Mouse (Mus musculus): ENCODE data around the gene Cox8b. TPM values are rescaled to one million over a fixed set of nuclear protein-coding genes. Genes with fewer than 3 reads are reported as not detected.

The Cox8b gene
- polyA plus RNA-seq, 1 experiment from 2014 or later = 0.53 TPM

GRCm38 (mm10) chr7:140938436-140938835 is 38.2 kb upstream of the Cox8b start:
- no peak for ATAC-seq
- WGBS = 63% methylated on average over 3 of the region's 3 CpGs
- Histone ChIP-seq H3K27me3 (replicated peaks; ENCODE audit: control insufficient read depth, insufficient read depth, low read length) (no peaks in the 10 kb centered on the region), H3K4me3 (ENCODE audit: low read depth, low read length) (no peak overlapping the region), H3K4me1 (replicated peaks; ENCODE audit: control insufficient read depth, insufficient read depth, low read length) (peaks cover 14% of the 10 kb centered on the region), H3K36me3 (ENCODE audit: control insufficient read depth, insufficient read depth) (no peaks in the 10 kb centered on the region), H3K4me2 (replicated peaks; ENCODE audit: low read depth) (no peak overlapping the region), H3K9ac (ENCODE audit: low read depth, low read length) (no peak overlapping the region), H3K9me3 (ENCODE audit: control insufficient read depth) (no peaks in the 10 kb centered on the region), H3K27ac (ENCODE audit: low read depth, low read length) (no peak overlapping the region)
- peak; percentile 69 for TF ChIP-seq CTCF (IDR thresholded peaks at IDR 0.05; ENCODE audit: low read depth)

GRCm38 (mm10) chr7:140927181-140927580 is 26.9 kb upstream of the Cox8b start:
- no peak for TF ChIP-seq CTCF (IDR thresholded peaks at IDR 0.05; ENCODE audit: low read depth)

GRCm38 (mm10) chr7:140923070-140923775 is 23.0 kb upstream of the Cox8b start:
- H3K4me1 ChIP-seq (replicated peaks; ENCODE audit: control insufficient read depth, insufficient read depth, low read length) = peaks cover 6% of the 10 kb centered on the region; the same call in 1 of the 2 replicates
- no peak overlapping the region; the same call in 1 of the 2 replicates for H3K27ac ChIP-seq (ENCODE audit: low read depth, low read length)
- H3K27me3 ChIP-seq (replicated peaks; ENCODE audit: control insufficient read depth, insufficient read depth, low read length) = peaks cover 6% of the 10 kb centered on the region; the same call in 1 of the 2 replicates
- no peaks in the 10 kb centered on the region for H3K9me3 ChIP-seq (ENCODE audit: control insufficient read depth)
- WGBS = 16% methylated on average over 30 of the region's 30 CpGs
- H3K36me3 ChIP-seq (ENCODE audit: control insufficient read depth, insufficient read depth) = peaks cover 34% of the 10 kb centered on the region
- peak overlapping the region; percentile 50 for H3K4me3 ChIP-seq (ENCODE audit: low read depth, low read length)
- H3K4me2 ChIP-seq (replicated peaks; ENCODE audit: low read depth) = peak overlapping the region; percentile 76
- TF ChIP-seq CTCF (IDR thresholded peaks at IDR 0.05; ENCODE audit: low read depth) = no peak
- ATAC-seq = no peak
- peak overlapping the region; percentile 40; the same call in 1 of the 2 replicates for H3K9ac ChIP-seq (ENCODE audit: low read depth, low read length)

More at GRCm38 (mm10) chr7:140927181-140927580, 26.9 kb upstream of the Cox8b start:
- WGBS = 77% methylated on average over 6 of the region's 6 CpGs
- Histone ChIP-seq H3K36me3 (ENCODE audit: control insufficient read depth, insufficient read depth) (peaks cover 47% of the 10 kb centered on the region), H3K27ac (ENCODE audit: low read depth, low read length) (no peak overlapping the region), H3K4me3 (ENCODE audit: low read depth, low read length) (no peak overlapping the region), H3K27me3 (replicated peaks; ENCODE audit: control insufficient read depth, insufficient read depth, low read length) (peaks cover 2% of the 10 kb centered on the region; the same call in 1 of the 2 replicates), H3K9ac (ENCODE audit: low read depth, low read length) (no peak overlapping the region), H3K4me1 (replicated peaks; ENCODE audit: control insufficient read depth, insufficient read depth, low read length) (peaks cover 3% of the 10 kb centered on the region; the same call in 1 of the 2 replicates), H3K4me2 (replicated peaks; ENCODE audit: low read depth) (no peak overlapping the region), H3K9me3 (ENCODE audit: control insufficient read depth) (no peaks in the 10 kb centered on the region)
- ATAC-seq = no peak

GRCm38 (mm10) chr7:140922398-140923069 is 22.3 kb upstream of the Cox8b start:
- peak overlapping the region; percentile 86 for H3K27ac ChIP-seq (ENCODE audit: low read depth, low read length)
- H3K9ac ChIP-seq (ENCODE audit: low read depth, low read length) = peak overlapping the region; percentile 40
- H3K4me1 ChIP-seq (replicated peaks; ENCODE audit: control insufficient read depth, insufficient read depth, low read length) = peaks cover 6% of the 10 kb centered on the region; the same call in 1 of the 2 replicates
- H3K36me3 ChIP-seq (ENCODE audit: control insufficient read depth, insufficient read depth) = peaks cover 27% of the 10 kb centered on the region
- peak overlapping the region; percentile 50 for H3K4me3 ChIP-seq (ENCODE audit: low read depth, low read length)
- H3K4me2 ChIP-seq (replicated peaks; ENCODE audit: low read depth) = peak overlapping the region; percentile 76
- H3K27me3 ChIP-seq (replicated peaks; ENCODE audit: control insufficient read depth, insufficient read depth, low read length) = peaks cover 6% of the 10 kb centered on the region; the same call in 1 of the 2 replicates
- ATAC-seq = peak; percentile 23
- WGBS = under 1% methylated on average over 49 of the region's 49 CpGs
- TF ChIP-seq CTCF (IDR thresholded peaks at IDR 0.05; ENCODE audit: low read depth) = 0 out of 2 replicates have a peak, but pooled peaks have one; percentile 0
- no peaks in the 10 kb centered on the region for H3K9me3 ChIP-seq (ENCODE audit: control insufficient read depth)

GRCm38 (mm10) chr7:140921225-140921975 is 21.2 kb upstream of the Cox8b start:
- Histone ChIP-seq H3K27me3 (replicated peaks; ENCODE audit: control insufficient read depth, insufficient read depth, low read length) (peaks cover 6% of the 10 kb centered on the region; the same call in 1 of the 2 replicates), H3K4me2 (replicated peaks; ENCODE audit: low read depth) (peak overlapping the region; percentile 76), H3K9ac (ENCODE audit: low read depth, low read length) (peak overlapping the region; percentile 50), H3K4me3 (ENCODE audit: low read depth, low read length) (peak overlapping the region; percentile 50), H3K9me3 (ENCODE audit: control insufficient read depth) (no peaks in the 10 kb centered on the region), H3K4me1 (replicated peaks; ENCODE audit: control insufficient read depth, insufficient read depth, low read length) (peaks cover 6% of the 10 kb centered on the region; the same call in 1 of the 2 replicates), H3K27ac (ENCODE audit: low read depth, low read length) (peak overlapping the region; percentile 86), H3K36me3 (ENCODE audit: control insufficient read depth, insufficient read depth) (peaks cover 17% of the 10 kb centered on the region)
- no peak for ATAC-seq
- no peak for TF ChIP-seq CTCF (IDR thresholded peaks at IDR 0.05; ENCODE audit: low read depth)
- WGBS = 20% methylated on average over 22 of the region's 22 CpGs

Measured in intestine, postnatal 0 days (tissue).